Mouse (Mus musculus) embryonic facial prominence, embryonic 12.5 days (tissue): ENCODE data around the gene Lekr1. TPM values are rescaled to one million over a fixed set of nuclear protein-coding genes. Genes with fewer than 3 reads are reported as not detected.
"Not testable (repeated sequence)": the region's sequence is repeated elsewhere in the genome, so short reads cannot be mapped to it uniquely, and the experiment has no call there.

Experiments
- ATAC-seq: fragments of 200-750 bp; cut with Nextera tagmentation; 2 replicates; pipeline ENCODE4 v1.8.0; 2017; ENCODE audit not compliant: insufficient number of reproducible peaks, insufficient read depth, low FRiP score, low TSS enrichment
- H3K27ac ChIP-seq: fragments of 300-500 bp; sonication (generic); 2 replicates; pipeline ENCODE4 v1.5.1; 2016; ENCODE audit warnings: mild to moderate bottlenecking
- H3K27me3 ChIP-seq: fragments of 300-500 bp; sonication (generic); 2 replicates; pipeline ENCODE4 v1.6.1; 2016; ENCODE audit warnings: mild to moderate bottlenecking, moderate library complexity
- H3K36me3 ChIP-seq: fragments of 300-500 bp; sonication (generic); 2 replicates; pipeline ENCODE4 v1.6.1; 2016; ENCODE audit warnings: mild to moderate bottlenecking
- H3K4me1 ChIP-seq: fragments of 300-500 bp; sonication (generic); 2 replicates; pipeline ENCODE4 v1.6.1; 2016
- H3K4me2 ChIP-seq: fragments of 300-500 bp; sonication (generic); replicated peaks from 2 replicates; pipeline ENCODE4 v1.6.1; 2016; ENCODE audit warnings: mild to moderate bottlenecking, moderate library complexity
- H3K4me3 ChIP-seq: fragments of 300-500 bp; sonication (generic); 2 replicates; pipeline ENCODE4 v1.5.1; 2016; ENCODE audit warnings: mild to moderate bottlenecking
- H3K9ac ChIP-seq: fragments of 300-500 bp; sonication (generic); 2 replicates; pipeline ENCODE4 v1.6.1; 2016; ENCODE audit warnings: mild to moderate bottlenecking, moderate library complexity
- H3K9me3 ChIP-seq: fragments of 300-500 bp; sonication (generic); 2 replicates; pipeline ENCODE4 v1.6.1; 2016; ENCODE audit warnings: mild to moderate bottlenecking, moderate library complexity
- whole genome bisulfite sequencing: fragments of 180-500 bp; shearing (Covaris S2); methylation state at CpG from one replicate; pipeline ENCODE4 v1.1.7; 2016; 5-methylcytosine and 5-hydroxymethylcytosine counted together
- polyA plus RNA-seq: library from polyadenylated mRNA; unstranded; fragments of >200 nt; fragmentation: Nextera tagmentation; extraction: Ambion mirVana; gene quantifications from 2 replicates; pipeline ENCODE4 v1.2.1, GENCODE M21; 2016

The Lekr1 gene
- polyA plus RNA-seq, 1 experiment from 2014 or later: 9.6 TPM

- WGBS: 83% methylated on average over 3 of the region's 3 CpGs
- H3K9ac ChIP-seq: no peak overlapping the region
- H3K4me2 ChIP-seq: no peak overlapping the region
- no peak overlapping the region for H3K27ac ChIP-seq
- H3K9me3 ChIP-seq: no peaks in the 10 kb centered on the region
- no peak for ATAC-seq
- no peaks in the 10 kb centered on the region for H3K4me1 ChIP-seq
- no peak overlapping the region for H3K4me3 ChIP-seq
- H3K36me3 ChIP-seq: no peaks in the 10 kb centered on the region
- H3K27me3 ChIP-seq: no peaks in the 10 kb centered on the region
These were observed 48.3 kb downstream of the Lekr1 start for GRCm38 (mm10) chr3:65714372-65714771.

GRCm38 (mm10) chr3:65717406-65717805 is 51.4 kb downstream of the Lekr1 start:
- Histone ChIP-seq H3K27me3 (no peaks in the 10 kb centered on the region), H3K27ac (no peak overlapping the region), H3K4me2 (no peak overlapping the region), H3K36me3 (no peaks in the 10 kb centered on the region), H3K4me1 (no peaks in the 10 kb centered on the region), H3K9ac (no peak overlapping the region), H3K9me3 (no peaks in the 10 kb centered on the region), H3K4me3 (no peak overlapping the region)
- ATAC-seq: no peak
- 63% methylated on average over 2 of the region's 2 CpGs for WGBS

GRCm38 (mm10) chr3:65722897-65723296 is 56.9 kb downstream of the Lekr1 start:
- no peak overlapping the region for H3K9ac ChIP-seq
- H3K4me2 ChIP-seq: no peak overlapping the region
- no peaks in the 10 kb centered on the region for H3K9me3 ChIP-seq
- H3K4me3 ChIP-seq: no peak overlapping the region
- no peak overlapping the region for H3K27ac ChIP-seq
- 79% methylated on average over 4 of the region's 4 CpGs for WGBS
- no peaks in the 10 kb centered on the region for H3K4me1 ChIP-seq
- H3K36me3 ChIP-seq: no peaks in the 10 kb centered on the region
- no peak for ATAC-seq
- H3K27me3 ChIP-seq: no peaks in the 10 kb centered on the region

GRCm38 (mm10) chr3:65723664-65724063 is 57.6 kb downstream of the Lekr1 start:
- 86% methylated on average over 4 of the region's 4 CpGs for WGBS
- Histone ChIP-seq H3K9ac (no peak overlapping the region), H3K27me3 (no peaks in the 10 kb centered on the region), H3K4me3 (no peak overlapping the region), H3K27ac (no peak overlapping the region), H3K9me3 (no peaks in the 10 kb centered on the region), H3K36me3 (no peaks in the 10 kb centered on the region), H3K4me1 (no peaks in the 10 kb centered on the region), H3K4me2 (no peak overlapping the region)
- no peak for ATAC-seq

GRCm38 (mm10) chr3:65737816-65738215 is 71.8 kb downstream of the Lekr1 start:
- H3K9ac ChIP-seq: no peak overlapping the region
- no peak overlapping the region for H3K27ac ChIP-seq
- 77% methylated on average over 4 of the region's 4 CpGs for WGBS

GRCm38 (mm10) chr3:65744936-65745335 is 78.9 kb downstream of the Lekr1 start:
- H3K27me3 ChIP-seq: no peaks in the 10 kb centered on the region
- H3K27ac ChIP-seq: no peak overlapping the region
- ATAC-seq: no peak
- no peaks in the 10 kb centered on the region for H3K4me1 ChIP-seq
- no peaks in the 10 kb centered on the region for H3K9me3 ChIP-seq
- H3K4me3 ChIP-seq: no peak overlapping the region
- 17% methylated on average over 4 of the region's 4 CpGs for WGBS
- H3K36me3 ChIP-seq: no peaks in the 10 kb centered on the region
- no peak overlapping the region for H3K9ac ChIP-seq
- no peak overlapping the region for H3K4me2 ChIP-seq

More at GRCm38 (mm10) chr3:65737816-65738215, 71.8 kb downstream of the Lekr1 start:
- Histone ChIP-seq H3K4me2 (no peak overlapping the region), H3K4me1 (no peaks in the 10 kb centered on the region), H3K27me3 (no peaks in the 10 kb centered on the region), H3K36me3 (no peaks in the 10 kb centered on the region), H3K4me3 (no peak overlapping the region), H3K9me3 (no peaks in the 10 kb centered on the region)
- ATAC-seq: no peak

GRCm38 (mm10) chr3:65764511-65765508 is 98.8 kb downstream of the Lekr1 start:
- Histone ChIP-seq H3K4me1 (no peaks in the 10 kb centered on the region), H3K4me3 (no peak overlapping the region), H3K27ac (no peak overlapping the region), H3K9me3 (no peaks in the 10 kb centered on the region), H3K9ac (no peak overlapping the region), H3K27me3 (no peaks in the 10 kb centered on the region), H3K4me2 (no peak overlapping the region), H3K36me3 (no peaks in the 10 kb centered on the region)
- no peak for ATAC-seq
- WGBS: 81% methylated on average over 20 of the region's 20 CpGs

GRCm38 (mm10) chr3:65766387-65766786 is 100.4 kb downstream of the Lekr1 start:
- no peak overlapping the region for H3K4me3 ChIP-seq
- no peak for ATAC-seq
- H3K9me3 ChIP-seq: no peaks in the 10 kb centered on the region
- no peaks in the 10 kb centered on the region for H3K4me1 ChIP-seq
- no peaks in the 10 kb centered on the region for H3K27me3 ChIP-seq
- no peaks in the 10 kb centered on the region for H3K36me3 ChIP-seq
- no peak overlapping the region for H3K4me2 ChIP-seq
- no peak overlapping the region for H3K27ac ChIP-seq
- H3K9ac ChIP-seq: no peak overlapping the region

- Histone ChIP-seq H3K27ac (no peak overlapping the region), H3K4me3 (no peak overlapping the region), H3K36me3 (no peaks in the 10 kb centered on the region), H3K9me3 (no peaks in the 10 kb centered on the region), H3K27me3 (no peaks in the 10 kb centered on the region), H3K4me2 (no peak overlapping the region), H3K4me1 (no peaks in the 10 kb centered on the region), H3K9ac (no peak overlapping the region)
- WGBS: 49% methylated on average over 6 of the region's 6 CpGs
- ATAC-seq: no peak
These were observed 101.3 kb downstream of the Lekr1 start for GRCm38 (mm10) chr3:65767202-65767862.

GRCm38 (mm10) chr3:65769666-65770065 is 103.6 kb downstream of the Lekr1 start:
- not testable (repeated sequence) for H3K27me3 ChIP-seq, ATAC-seq, H3K36me3 ChIP-seq, H3K9ac ChIP-seq, H3K4me2 ChIP-seq, H3K4me3 ChIP-seq, H3K27ac ChIP-seq, H3K9me3 ChIP-seq, H3K4me1 ChIP-seq
- WGBS: 97% methylated on average over 7 of the region's 7 CpGs

- Histone ChIP-seq H3K36me3 (no peaks in the 10 kb centered on the region), H3K9me3 (no peaks in the 10 kb centered on the region), H3K4me2 (no peak overlapping the region), H3K4me1 (no peaks in the 10 kb centered on the region), H3K27me3 (no peaks in the 10 kb centered on the region), H3K4me3 (no peak overlapping the region), H3K27ac (no peak overlapping the region), H3K9ac (no peak overlapping the region)
- 87% methylated on average over 1 of the region's 1 CpGs for WGBS
- ATAC-seq: no peak
These were observed 107.9 kb downstream of the Lekr1 start for GRCm38 (mm10) chr3:65773910-65774309.

GRCm38 (mm10) chr3:65775096-65775495 is 109.1 kb downstream of the Lekr1 start:
- H3K4me3 ChIP-seq: no peak overlapping the region
- H3K9ac ChIP-seq: no peak overlapping the region
- H3K36me3 ChIP-seq: no peaks in the 10 kb centered on the region
- H3K4me1 ChIP-seq: no peaks in the 10 kb centered on the region
- H3K27me3 ChIP-seq: no peaks in the 10 kb centered on the region
- no peak for ATAC-seq
- H3K4me2 ChIP-seq: no peak overlapping the region
- 80% methylated on average over 5 of the region's 5 CpGs for WGBS
- no peaks in the 10 kb centered on the region for H3K9me3 ChIP-seq
- H3K27ac ChIP-seq: no peak overlapping the region
